In genomic region chr6:147092136-147092535, GRCm38 (mm10) we compare ENCODE assay signal across 8 mouse cellular contexts. TPM values are rescaled to one million over a fixed set of nuclear protein-coding genes. Genes with fewer than 3 reads are reported as not detected.
DNase-seq lines count a peak whose midpoint lies in the region; ATAC-seq and TF ChIP-seq lines count a peak whose summit lies in the region.

No protein-coding gene starts in this region.

- H3K4me1 ChIP-seq in spleen, adult 2 months (ENCODE audit: control insufficient read depth, insufficient read depth, insufficient read length) = peaks cover 13% of the 10 kb centered on the region; the same call in 1 of the 2 replicates
- H3K4me1 ChIP-seq in cortical plate, adult 2 months (ENCODE audit: control insufficient read depth, insufficient read depth, low read length) = peaks cover 8% of the 10 kb centered on the region; the same call in 1 of the 2 replicates
- peaks cover 31% of the 10 kb centered on the region for H3K4me1 ChIP-seq in hindbrain, embryonic 16.5 days (ENCODE audit: control insufficient read depth, insufficient read depth, low read depth, low read length)
- H3K4me1 ChIP-seq in midbrain, embryonic 10.5 days = peaks cover 42% of the 10 kb centered on the region
- H3K4me1 ChIP-seq in stomach, embryonic 15.5 days = peaks cover 27% of the 10 kb centered on the region

- no peaks in the 10 kb centered on the region for H3K27me3 ChIP-seq in spleen, adult 2 months (ENCODE audit: control insufficient read depth, insufficient read depth, low read length)
- no peaks in the 10 kb centered on the region for H3K27me3 ChIP-seq in hindbrain, embryonic 16.5 days (replicated peaks; ENCODE audit: control insufficient read depth, insufficient read depth, low read length)
- H3K27me3 ChIP-seq in midbrain, embryonic 10.5 days (ENCODE audit: low read depth, poor library complexity, severe bottlenecking) = peaks cover 27% of the 10 kb centered on the region
- H3K27me3 ChIP-seq in stomach, embryonic 15.5 days (replicated peaks) = no peaks in the 10 kb centered on the region

- H3K9me3 ChIP-seq in hindbrain, embryonic 16.5 days (ENCODE audit: control insufficient read depth, low read length) = no peaks in the 10 kb centered on the region
- H3K9me3 ChIP-seq in midbrain, embryonic 10.5 days (replicated peaks) = no peaks in the 10 kb centered on the region
- no peaks in the 10 kb centered on the region for H3K9me3 ChIP-seq in stomach, embryonic 15.5 days

- H3K27ac ChIP-seq in spleen, adult 2 months (ENCODE audit: insufficient read depth, low read length) = peak overlapping the region; percentile 85; the same call in 1 of the 2 replicates
- peak overlapping the region; percentile 66; the same call in 1 of the 2 replicates for H3K27ac ChIP-seq in cortical plate, adult 2 months (ENCODE audit: insufficient read depth, low read length)
- peak overlapping the region; percentile 91 for H3K27ac ChIP-seq in hindbrain, embryonic 16.5 days (ENCODE audit: low read depth, low read length)
- H3K27ac ChIP-seq in midbrain, embryonic 10.5 days (replicated peaks) = peak overlapping the region; percentile 94
- peak overlapping the region; percentile 89; the same call in 1 of the 2 replicates for H3K27ac ChIP-seq in stomach, embryonic 15.5 days

- TF ChIP-seq POLR2A in spleen, adult 2 months (IDR thresholded peaks at IDR 0.05; ENCODE audit: low read depth, low read length) = no peak
- no peak for TF ChIP-seq POLR2A in cortical plate, adult 2 months (IDR thresholded peaks at IDR 0.05; ENCODE audit: extremely low read depth, insufficient read depth, low read length)

- peak overlapping the region; percentile 88 for H3K4me3 ChIP-seq in spleen, adult 2 months (ENCODE audit: extremely low read depth, insufficient read depth, insufficient read length)
- H3K4me3 ChIP-seq in cortical plate, adult 2 months (ENCODE audit: insufficient read depth, low read length) = peak overlapping the region; percentile 94
- peak overlapping the region; percentile 65 for H3K4me3 ChIP-seq in hindbrain, embryonic 16.5 days (ENCODE audit: low read length)
- H3K4me3 ChIP-seq in midbrain, embryonic 10.5 days = peak overlapping the region; percentile 88
- H3K4me3 ChIP-seq in stomach, embryonic 15.5 days (replicated peaks) = peak overlapping the region; percentile 71

- peaks cover 2% of the 10 kb centered on the region; the same call in 1 of the 2 replicates for H3K36me3 ChIP-seq in spleen, adult 2 months (ENCODE audit: control insufficient read depth, insufficient read depth, low read length)
- peaks cover 2% of the 10 kb centered on the region; the same call in 1 of the 2 replicates for H3K36me3 ChIP-seq in hindbrain, embryonic 16.5 days (ENCODE audit: control insufficient read depth, insufficient read depth, low read length)
- H3K36me3 ChIP-seq in midbrain, embryonic 10.5 days = peaks cover 22% of the 10 kb centered on the region
- H3K36me3 ChIP-seq in stomach, embryonic 15.5 days = no peaks in the 10 kb centered on the region

- peak overlapping the region; percentile 89 for H3K4me2 ChIP-seq in hindbrain, embryonic 16.5 days (ENCODE audit: low read length)
- H3K4me2 ChIP-seq in stomach, embryonic 15.5 days = peak overlapping the region; percentile 96

- WGBS in spleen, adult 2 months = 3% methylated on average over 15 of the region's 15 CpGs
- WGBS in hindbrain, embryonic 16.5 days = 0% methylated on average over 14 of the region's 15 CpGs
- WGBS in midbrain, embryonic 10.5 days = 3% methylated on average over 15 of the region's 15 CpGs
- 4% methylated on average over 15 of the region's 15 CpGs for WGBS in stomach, embryonic 15.5 days

- DNase-seq in spleen, adult 2 months (ENCODE audit: low read depth in 1 of 2, low spot score in 2 of 2) = no peak
- DNase-seq in spleen, postnatal 36 days (ENCODE audit: low spot score in 2 of 2) = no peak
- peak; percentile 38 to 45 for DNase-seq in gastrocnemius, adult 8-10 months (ENCODE audit: low spot score in 2 of 2)
- DNase-seq in left cerebral cortex, postnatal 25 days (ENCODE audit: low spot score in 2 of 2) = peak; percentile 49 to 55
- no peak for DNase-seq in midbrain, embryonic 10.5 days (ENCODE audit: low spot score)

- intact Hi-C loops in left cerebral cortex, postnatal 25 days (cut with DNase I) = no loop called here

- TF ChIP-seq CTCF in spleen, adult 2 months (IDR thresholded peaks at IDR 0.05; ENCODE audit: extremely low read depth, insufficient read depth, insufficient read length, insufficient replicate concordance) = no peak
- no peak for TF ChIP-seq CTCF in cortical plate, adult 2 months (IDR thresholded peaks at IDR 0.05; ENCODE audit: extremely low read depth, insufficient read depth, low read length)

- ATAC-seq in hindbrain, embryonic 16.5 days = peak; percentile 3; the same call in 1 of the 2 replicates
- ATAC-seq in stomach, embryonic 15.5 days (ENCODE audit: insufficient read depth, low FRiP score, low read depth) = no peak

- peak overlapping the region; percentile 94 for H3K9ac ChIP-seq in hindbrain, embryonic 16.5 days (ENCODE audit: low read depth, low read length)
- H3K9ac ChIP-seq in stomach, embryonic 15.5 days = peak overlapping the region; percentile 87

RNA-seq across cellular contexts. Expression of gene Klhl42, which starts 1.0 kb away (rescaled TPM):
- polyA plus RNA-seq in spleen, adult 2 months (2012; rRNA removed) = 14.3 and 21.0 TPM in 2 replicates
- 13.6 and 13.7 TPM in 2 replicates for polyA plus RNA-seq in cortical plate, adult 2 months (2012; rRNA removed)
- total RNA-seq in gastrocnemius, adult 8-10 months (2022) = 1 to 10 TPM; 1.2 to 2.0 (median 1.4) TPM
- polyA plus RNA-seq in hindbrain, embryonic 16.5 days (2015; fragmentation: Nextera tagmentation; extraction: Ambion mirVana) = 6.3 and 8.2 TPM in 2 replicates
- 10 to 100 TPM; 22.2 to 23.0 TPM for total RNA-seq in left cerebral cortex, postnatal 25 days (2021)
- polyA plus RNA-seq in midbrain, embryonic 10.5 days (2016; fragmentation: Nextera tagmentation; extraction: Ambion mirVana) = 5.5 and 6.4 TPM in 2 replicates
- polyA plus RNA-seq in stomach, embryonic 15.5 days (2015; fragmentation: Nextera tagmentation; extraction: Ambion mirVana) = 7.9 and 9.4 TPM in 2 replicates

RNA-seq across cellular contexts. Expression of gene Mansc4, which starts 5.3 kb away (rescaled TPM):
- 0.42 and 0.61 TPM in 2 replicates for polyA plus RNA-seq in spleen, adult 2 months (2012; rRNA removed)
- polyA plus RNA-seq in cortical plate, adult 2 months (2012; rRNA removed) = 0.26 and 0.42 TPM in 2 replicates
- under 1 TPM in 2 of 4 experiments, not detected in 2; 0.27 to 0.29 TPM for total RNA-seq in gastrocnemius, adult 8-10 months (2022)
- polyA plus RNA-seq in hindbrain, embryonic 16.5 days (2015; fragmentation: Nextera tagmentation; extraction: Ambion mirVana) = 0.65 and 0.81 TPM in 2 replicates
- total RNA-seq in left cerebral cortex, postnatal 25 days (2021) = under 1 TPM; 0.32 to 0.48 TPM
- 0.27 and 0.44 TPM in 2 replicates for polyA plus RNA-seq in midbrain, embryonic 10.5 days (2016; fragmentation: Nextera tagmentation; extraction: Ambion mirVana)
- 3.0 and 3.6 TPM in 2 replicates for polyA plus RNA-seq in stomach, embryonic 15.5 days (2015; fragmentation: Nextera tagmentation; extraction: Ambion mirVana)

RNA-seq across cellular contexts. Expression of gene Mrps35, which starts 49.6 kb away (rescaled TPM):
- 4.1 and 4.7 TPM in 2 replicates for polyA plus RNA-seq in spleen, adult 2 months (2012; rRNA removed)
- polyA plus RNA-seq in cortical plate, adult 2 months (2012; rRNA removed) = 38.5 and 41.8 TPM in 2 replicates
- 10 to 100 TPM; 27.0 to 41.8 (median 39.7) TPM for total RNA-seq in gastrocnemius, adult 8-10 months (2022)
- 76.1 and 81.6 TPM in 2 replicates for polyA plus RNA-seq in hindbrain, embryonic 16.5 days (2015; fragmentation: Nextera tagmentation; extraction: Ambion mirVana)
- 10 to 100 TPM; 46.3 to 49.2 TPM for total RNA-seq in left cerebral cortex, postnatal 25 days (2021)
- 109 TPM in 2 replicates for polyA plus RNA-seq in midbrain, embryonic 10.5 days (2016; fragmentation: Nextera tagmentation; extraction: Ambion mirVana)
- 124 and 125 TPM in 2 replicates for polyA plus RNA-seq in stomach, embryonic 15.5 days (2015; fragmentation: Nextera tagmentation; extraction: Ambion mirVana)

RNA-seq across cellular contexts. Expression of gene Rep15, which starts 59.8 kb away (rescaled TPM):
- polyA plus RNA-seq in spleen, adult 2 months (2012; rRNA removed) = 0.11 and 0.21 TPM in 2 replicates
- polyA plus RNA-seq in cortical plate, adult 2 months (2012; rRNA removed) = 1.2 and 1.5 TPM in 2 replicates
- under 1 TPM; 0.34 to 0.68 (median 0.51) TPM for total RNA-seq in gastrocnemius, adult 8-10 months (2022)
- polyA plus RNA-seq in hindbrain, embryonic 16.5 days (2015; fragmentation: Nextera tagmentation; extraction: Ambion mirVana) = 0.54 and 0.82 TPM in 2 replicates
- total RNA-seq in left cerebral cortex, postnatal 25 days (2021) = 1 to 10 TPM; 1.7 to 2.2 TPM
- 0.60 and 0.69 TPM in 2 replicates for polyA plus RNA-seq in midbrain, embryonic 10.5 days (2016; fragmentation: Nextera tagmentation; extraction: Ambion mirVana)
- polyA plus RNA-seq in stomach, embryonic 15.5 days (2015; fragmentation: Nextera tagmentation; extraction: Ambion mirVana) = 2.6 and 3.2 TPM in 2 replicates

Comparison
In these comparisons a context has a peak if more than half of its experiments do, and no peak if none do; other contexts are left out.
1. DNase-seq: peak in gastrocnemius, adult 8-10 months (2 of 2) and left cerebral cortex, postnatal 25 days (2 of 2); none in spleen, adult 2 months (0 of 2), spleen, postnatal 36 days (0 of 2) and midbrain, embryonic 10.5 days (single experiment).
2. Peak in every context shown above with its lines, with median percentiles within 50 percentile points of each other: H3K27ac ChIP-seq and H3K4me3 ChIP-seq.